Mouse (Mus musculus): Measurements from ENCODE around the gene Prickle1.

DNA sequence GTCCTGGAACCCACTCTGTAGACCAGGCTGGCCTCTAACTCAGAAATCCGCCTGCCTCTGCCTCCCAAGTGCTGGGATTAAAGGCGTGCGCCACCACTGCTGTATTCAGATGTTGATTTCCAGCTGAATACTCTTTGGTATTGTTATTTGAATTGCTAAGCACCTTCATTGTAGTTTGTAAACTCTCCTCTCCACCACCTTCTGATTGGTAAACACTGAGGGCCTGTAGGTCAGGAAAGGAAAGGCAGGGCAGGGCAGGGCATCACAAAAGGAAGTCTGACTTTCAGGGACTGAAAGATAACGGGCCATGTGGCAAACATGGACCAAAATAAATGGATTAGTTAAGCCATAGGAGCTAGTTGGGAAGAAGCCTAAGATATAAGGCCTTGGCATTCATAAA is 106.1 kb downstream of the Prickle1 start:
- no peak for TF ChIP-seq CTCF (IDR thresholded peaks at IDR 0.05; ENCODE audit: extremely low read depth, insufficient read length, insufficient replicate concordance, low read depth, low read length)
- no peak for TF ChIP-seq POLR2A (IDR thresholded peaks at IDR 0.05; ENCODE audit: low read depth, low read length)

Measured in small intestine, adult 2 months (tissue).